Mouse (Mus musculus) natural killer cell, adult 2 months (primary cell): ENCODE measurements around the gene Etv5.
"Not testable (repeated sequence)": the region's sequence is repeated elsewhere in the genome, so short reads cannot be mapped to it uniquely, and the experiment has no call there.

Source experiments
- DNase-seq, 2 experiments: peaks; one replicate each; pipeline ENCODE4 v3.0.0; 2022; ENCODE audit warnings: low spot score in 2 of 2

Etv5 gene

DNA sequence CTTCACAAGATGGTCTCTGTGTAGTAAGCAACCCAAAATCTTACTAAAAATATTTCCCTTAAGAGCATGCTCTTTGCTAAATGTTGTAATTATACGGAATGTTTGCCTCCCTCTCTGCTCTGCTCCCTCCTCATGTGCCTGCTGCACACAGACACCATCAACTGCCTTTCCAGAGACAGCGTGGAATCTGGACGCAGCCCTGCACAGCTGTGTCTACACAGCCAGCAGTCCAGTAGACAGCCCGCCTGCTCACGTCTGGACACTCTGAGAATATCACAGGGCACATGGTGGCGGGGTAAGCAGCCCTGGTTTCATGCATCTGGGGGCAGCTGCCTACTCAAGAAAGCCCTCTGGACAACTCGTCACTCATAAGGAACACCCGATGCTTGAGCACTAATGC, 43.1 kb downstream of the Etv5 start:
- no peak for DNase-seq

GRCm38 (mm10) chr16:22395093-22395844, 44.2 kb downstream of the Etv5 start:
- no peak for DNase-seq

GRCm38 (mm10) chr16:22390348-22390897, 49.1 kb downstream of the Etv5 start:
- no peak for DNase-seq

- DNase-seq = no peak
Observed at GRCm38 (mm10) chr16:22389146-22389911, 50.2 kb downstream of the Etv5 start.

DNA sequence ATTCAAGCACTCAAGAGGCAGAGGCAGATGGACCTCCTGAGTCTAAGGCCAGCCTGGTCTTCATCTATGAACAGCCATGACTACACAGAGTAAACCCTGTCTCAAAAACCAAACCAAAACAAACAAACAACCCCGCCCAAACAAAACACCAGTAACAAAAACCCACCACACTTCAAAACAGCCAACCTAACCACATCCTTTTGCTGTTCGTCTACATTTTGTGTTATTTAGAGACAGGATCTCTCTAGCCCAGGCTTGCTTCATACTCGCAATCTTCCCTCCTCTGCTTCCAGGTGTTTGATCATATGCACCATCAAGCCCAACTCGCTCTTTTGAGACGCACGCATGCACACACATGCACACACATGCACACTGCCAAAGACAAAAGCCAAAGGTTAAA, 51.8 kb downstream of the Etv5 start:
- no peak for DNase-seq

DNA sequence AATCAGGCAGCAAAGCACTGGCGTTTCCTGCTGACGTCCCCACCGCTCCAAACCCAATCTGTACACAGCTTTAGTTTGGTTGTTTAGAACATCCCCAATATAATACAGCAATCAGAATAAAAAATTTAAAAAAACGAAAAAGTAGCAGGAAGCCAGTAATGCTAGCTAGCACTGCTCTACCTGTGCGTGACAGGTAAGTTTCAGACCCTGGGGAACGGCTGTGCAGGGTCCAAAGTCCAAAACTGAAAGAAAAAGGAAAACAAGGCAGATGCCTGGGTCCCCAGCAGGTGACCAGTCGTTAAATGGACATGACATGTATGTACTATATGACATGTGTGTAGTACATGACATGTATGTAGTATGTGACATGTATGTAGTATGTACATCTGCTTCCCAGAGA, 57.5 kb downstream of the Etv5 start:
- not testable (repeated sequence) for DNase-seq

- no peak for DNase-seq
Observed at GRCm38 (mm10) chr16:22380981-22381380, 58.5 kb downstream of the Etv5 start.

- no peak for DNase-seq
Observed at GRCm38 (mm10) chr16:22379986-22380385, 59.5 kb downstream of the Etv5 start.

DNA sequence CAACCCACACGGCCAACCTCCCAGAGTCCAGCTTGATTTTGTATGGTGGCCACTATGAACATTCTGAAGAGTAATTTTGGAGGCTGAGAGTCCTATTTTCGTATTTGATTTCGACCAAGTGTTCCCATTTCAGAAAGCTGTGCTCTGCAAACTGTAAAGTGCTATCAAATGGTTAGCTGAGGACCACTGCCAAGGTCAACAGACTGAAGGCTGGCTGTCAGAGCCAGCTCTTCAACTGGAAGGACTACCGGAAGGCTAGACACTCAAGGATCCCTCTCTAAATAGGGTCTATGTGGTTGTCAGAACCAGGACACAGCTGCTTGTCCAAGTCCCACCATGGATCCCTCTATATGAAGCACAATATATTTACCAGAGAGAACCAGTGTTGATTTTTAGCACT, 60.2 kb downstream of the Etv5 start:
- no peak for DNase-seq

- DNase-seq = no peak
Observed at GRCm38 (mm10) chr16:22377714-22378113, 61.8 kb downstream of the Etv5 start.

DNA sequence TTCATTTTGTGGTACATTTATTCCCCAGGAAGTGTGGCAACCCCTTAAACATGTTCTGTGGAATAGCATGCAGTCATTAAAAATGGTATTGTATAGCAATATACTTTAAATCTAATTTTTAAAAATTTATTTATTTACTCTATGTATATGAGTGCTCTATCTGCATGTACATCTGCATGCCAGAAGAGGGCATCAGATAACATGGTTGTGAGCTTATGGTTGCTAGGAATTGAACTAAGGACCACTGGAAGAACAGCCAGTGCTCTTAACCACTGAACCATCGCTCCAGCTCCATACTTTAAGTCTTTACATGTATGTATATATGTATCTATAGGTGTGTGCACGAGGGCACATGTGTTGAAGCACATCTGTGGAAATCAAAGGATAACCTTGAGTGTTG, 64.6 kb downstream of the Etv5 start:
- DNase-seq = no peak

- no peak for DNase-seq
Observed at GRCm38 (mm10) chr16:22372701-22373124, 66.8 kb downstream of the Etv5 start.

- DNase-seq = no peak
Observed at GRCm38 (mm10) chr16:22372225-22372624, 67.3 kb downstream of the Etv5 start.

DNA sequence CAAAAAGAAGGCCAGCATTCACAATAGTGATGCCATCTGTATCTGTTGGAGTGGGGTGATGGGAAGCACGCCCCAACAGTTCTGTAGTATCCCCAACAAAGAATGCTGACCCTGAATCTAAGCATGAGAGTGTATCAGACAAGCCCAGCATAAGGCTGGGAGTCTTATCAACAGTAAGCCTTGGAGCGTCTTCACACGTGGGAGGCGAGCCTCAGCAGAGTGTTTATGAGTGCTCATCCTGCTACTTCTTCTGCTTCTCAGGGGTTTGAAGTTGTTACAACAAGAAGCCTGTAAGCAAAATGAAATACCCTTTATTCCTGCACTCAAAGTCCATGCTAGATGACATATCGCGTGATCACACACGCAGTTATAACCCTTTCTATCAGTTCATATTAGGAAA, 72.4 kb downstream of the Etv5 start:
- no peak for DNase-seq

- no peak for DNase-seq
Observed at GRCm38 (mm10) chr16:22366040-22366439, 73.5 kb downstream of the Etv5 start.

- DNase-seq = no peak
Observed at GRCm38 (mm10) chr16:22365596-22365995, 73.9 kb downstream of the Etv5 start.

- no peak for DNase-seq
Observed at GRCm38 (mm10) chr16:22358701-22359354, 80.7 kb downstream of the Etv5 start.

GRCm38 (mm10) chr16:22354177-22354576, 85.3 kb downstream of the Etv5 start:
- not testable (repeated sequence) for DNase-seq

DNA sequence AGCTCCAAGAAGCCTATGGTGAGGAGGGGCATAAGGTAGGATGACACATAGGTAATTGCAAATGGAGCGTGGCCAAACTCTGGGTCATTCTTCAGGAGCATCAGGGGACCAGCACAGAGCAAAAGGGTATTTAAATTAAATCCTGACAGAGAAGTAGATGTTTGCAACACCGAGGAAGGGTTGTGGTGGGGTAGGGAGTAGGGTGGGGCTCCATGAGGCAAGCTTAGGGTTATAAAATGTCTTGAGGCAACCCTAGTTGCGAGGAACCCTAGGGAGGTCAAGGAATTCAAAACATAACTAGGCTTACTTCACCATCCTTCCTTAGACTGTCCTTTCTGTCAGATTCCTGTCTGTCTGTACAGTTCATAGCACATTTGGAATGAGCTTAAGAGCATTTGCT, 85.9 kb downstream of the Etv5 start:
- DNase-seq = no peak

DNA sequence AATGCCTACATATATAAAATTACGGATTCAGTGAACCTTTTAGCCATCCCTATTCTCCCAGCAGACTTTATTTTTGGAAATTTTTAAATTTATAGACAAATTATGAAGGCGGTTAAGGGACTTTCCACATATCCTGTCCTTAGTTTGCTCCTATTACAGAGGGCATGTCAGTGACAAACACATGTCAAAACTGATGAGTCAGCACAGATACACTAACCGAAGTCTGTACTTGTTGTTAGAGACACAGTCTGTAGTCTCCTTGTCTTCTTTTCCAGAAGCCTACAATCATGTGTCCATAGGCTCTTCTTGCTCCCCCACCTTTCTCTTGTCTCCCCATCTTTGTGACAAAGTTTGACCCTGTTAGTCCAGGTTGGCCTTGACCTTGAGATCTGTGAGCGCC, 88.3 kb downstream of the Etv5 start:
- no peak for DNase-seq

DNA sequence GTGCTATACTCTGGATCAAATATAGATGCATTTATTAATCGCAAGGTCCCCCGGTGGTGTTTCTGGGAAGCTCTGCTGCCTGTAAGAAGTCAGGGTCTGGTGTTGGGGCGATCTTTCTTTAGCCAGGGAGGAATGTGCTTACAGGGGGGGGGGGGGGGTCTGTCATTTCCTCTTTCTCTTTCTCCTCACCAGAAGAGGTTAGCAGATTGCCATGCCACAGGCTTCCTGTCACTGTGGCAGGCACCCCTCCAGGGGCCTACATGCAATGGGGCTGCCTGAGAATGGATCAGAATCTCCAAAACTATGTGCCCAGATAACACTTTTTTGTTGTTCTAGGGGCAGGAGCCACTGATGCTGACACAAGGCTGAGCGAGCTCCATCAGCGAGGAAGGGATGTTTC, 89.7 kb downstream of the Etv5 start:
- DNase-seq = peak in 1 of 2 experiments; percentile 20

- DNase-seq = no peak
Observed at GRCm38 (mm10) chr16:22348478-22349270, 90.8 kb downstream of the Etv5 start.
